Mouse (Mus musculus): ENCODE data around the gene Lrg1.

GRCm38 (mm10) chr17:56144546-56144945 is 22.7 kb upstream of the Lrg1 start:
- no peak for TF ChIP-seq CTCF (IDR thresholded peaks at IDR 0.05; ENCODE audit: low read depth, low read length)
- TF ChIP-seq GATA1 (IDR thresholded peaks at IDR 0.05; ENCODE audit: borderline replicate concordance, low read length) = no peak
